Mouse (Mus musculus): ENCODE results near the gene Plekhh1.

Gene Plekhh1

GRCm38 (mm10) chr12:79028911-79029861 lies at the start of gene Plekhh1:
Gene Plekhh1 (plus strand): TSS chr12:79029163.
- TF ChIP-seq GATA4 (IDR thresholded peaks at IDR 0.05; ENCODE audit: insufficient replicate concordance, low read length): no peak

GRCm38 (mm10) chr12:78980683-78981091 lies 48.3 kb upstream of the Plekhh1 start:
- peak; percentile 57; the same call in 1 of the 2 replicates for TF ChIP-seq GATA4 (IDR thresholded peaks at IDR 0.05; ENCODE audit: insufficient replicate concordance, low read length)

DNA sequence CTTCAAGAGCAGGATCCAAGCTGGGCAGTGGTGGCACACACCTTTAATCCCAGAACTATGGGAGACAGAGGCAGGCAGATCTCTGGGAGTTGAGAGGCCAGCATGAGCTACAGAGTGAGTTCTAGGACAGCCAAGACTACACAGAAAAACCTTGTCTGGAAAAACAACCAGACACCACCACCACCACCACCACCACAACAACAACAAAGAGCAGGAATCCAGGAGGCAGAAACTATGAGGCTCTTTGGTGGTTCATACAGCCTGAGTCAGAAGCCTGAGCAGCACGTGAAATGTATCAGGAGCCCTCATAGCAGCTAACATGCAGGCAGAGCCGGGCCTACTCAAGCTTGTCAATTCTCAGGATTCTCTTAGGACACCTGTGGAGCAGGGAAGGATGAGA lies 47.8 kb upstream of the Plekhh1 start:
- TF ChIP-seq GATA4 (IDR thresholded peaks at IDR 0.05; ENCODE audit: insufficient replicate concordance, low read length): no peak

- no peak for TF ChIP-seq GATA4 (IDR thresholded peaks at IDR 0.05; ENCODE audit: insufficient replicate concordance, low read length)
Measured at GRCm38 (mm10) chr12:78981938-78982825, 46.8 kb upstream of the Plekhh1 start.

GRCm38 (mm10) chr12:78983296-78984034 lies 45.5 kb upstream of the Plekhh1 start:
- TF ChIP-seq GATA4 (IDR thresholded peaks at IDR 0.05; ENCODE audit: insufficient replicate concordance, low read length): no peak

DNA sequence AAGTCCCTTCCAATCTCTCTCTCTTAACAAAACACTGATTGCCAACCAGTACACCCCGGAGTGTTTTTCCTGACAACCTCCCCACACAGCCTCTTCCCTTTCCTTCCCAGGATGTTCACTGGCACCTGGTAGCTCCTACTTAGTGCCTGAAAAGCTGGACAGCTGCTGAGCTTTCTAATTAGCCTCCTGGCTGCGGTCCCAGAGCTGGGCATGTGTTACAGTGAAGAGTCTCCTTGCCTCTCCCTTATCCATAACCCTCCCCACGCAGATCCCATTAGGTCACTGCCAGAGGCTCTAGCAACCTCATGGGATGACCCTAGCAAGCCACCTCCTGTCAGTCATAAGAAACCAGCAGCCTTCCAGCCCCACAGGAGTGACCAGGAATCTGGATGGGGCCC lies 44.9 kb upstream of the Plekhh1 start:
- no peak for TF ChIP-seq GATA4 (IDR thresholded peaks at IDR 0.05; ENCODE audit: insufficient replicate concordance, low read length)

DNA sequence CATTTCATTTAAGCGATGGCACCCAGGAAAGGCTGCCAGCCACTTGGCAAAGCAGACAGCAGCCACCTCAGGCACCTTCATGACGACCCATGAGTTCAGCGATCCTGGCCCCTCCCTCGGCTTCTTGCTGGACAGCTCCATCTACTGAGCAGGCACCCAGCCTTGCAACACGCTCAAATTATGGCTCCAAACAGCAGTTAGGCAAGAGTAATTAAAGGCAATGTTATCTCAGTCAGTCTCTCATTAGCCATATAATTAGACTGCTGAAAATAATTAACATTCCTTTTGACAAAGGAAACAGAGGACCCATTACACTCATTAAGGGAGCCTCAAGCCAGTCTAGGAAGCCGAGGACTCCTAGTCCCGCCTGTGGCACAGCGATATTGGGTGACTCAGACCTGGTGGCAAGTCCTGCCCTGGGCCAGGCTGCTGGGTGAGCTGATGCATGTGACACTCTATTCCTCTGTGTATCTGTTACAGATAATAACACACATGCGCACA lies 41.3 kb upstream of the Plekhh1 start:
- no peak for TF ChIP-seq GATA4 (IDR thresholded peaks at IDR 0.05; ENCODE audit: insufficient replicate concordance, low read length)

DNA sequence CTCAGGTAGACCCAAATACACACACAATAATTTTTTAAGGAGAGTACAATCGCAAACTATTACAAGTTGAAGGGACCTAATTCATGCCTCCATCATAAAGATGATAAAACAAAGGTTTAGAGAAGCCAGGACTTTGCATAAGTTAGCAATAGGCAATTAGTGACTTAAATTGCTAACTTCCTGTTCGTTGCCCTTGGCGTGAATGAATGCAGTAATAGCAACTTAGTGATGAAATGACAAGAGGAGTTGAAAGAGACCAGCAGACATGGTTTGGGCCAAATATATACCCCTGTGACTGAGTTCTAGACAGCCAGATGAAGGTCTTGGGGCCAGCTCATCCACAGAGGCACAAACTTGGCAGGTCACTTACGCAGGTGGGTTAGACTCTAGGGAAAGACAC lies 32.7 kb upstream of the Plekhh1 start:
- no peak for TF ChIP-seq GATA4 (IDR thresholded peaks at IDR 0.05; ENCODE audit: insufficient replicate concordance, low read length)

GRCm38 (mm10) chr12:78996711-78997110 lies 32.3 kb upstream of the Plekhh1 start:
- TF ChIP-seq GATA4 (IDR thresholded peaks at IDR 0.05; ENCODE audit: insufficient replicate concordance, low read length): no peak

DNA sequence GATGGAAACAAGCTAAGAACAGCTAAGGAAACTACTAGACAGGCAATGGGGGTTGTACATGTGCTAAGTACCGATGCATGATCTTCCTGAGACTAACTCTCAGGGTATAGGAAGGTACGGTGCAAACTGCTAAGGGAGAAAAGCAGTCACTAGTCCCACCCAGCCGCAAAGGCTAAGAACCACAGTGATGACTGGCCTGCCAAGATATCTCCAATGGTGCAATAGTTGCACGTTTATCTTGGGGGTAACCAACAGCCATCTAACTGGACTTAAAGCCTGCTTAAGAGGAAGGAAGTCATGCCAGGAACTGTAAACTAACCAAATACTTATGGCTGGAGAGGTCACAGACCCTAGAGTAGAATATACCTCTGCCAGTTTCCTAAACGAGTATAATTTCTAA lies 26.6 kb upstream of the Plekhh1 start:
- no peak for TF ChIP-seq GATA4 (IDR thresholded peaks at IDR 0.05; ENCODE audit: insufficient replicate concordance, low read length)

GRCm38 (mm10) chr12:79002978-79003377 lies 26.0 kb upstream of the Plekhh1 start:
- TF ChIP-seq GATA4 (IDR thresholded peaks at IDR 0.05; ENCODE audit: insufficient replicate concordance, low read length): no peak

DNA sequence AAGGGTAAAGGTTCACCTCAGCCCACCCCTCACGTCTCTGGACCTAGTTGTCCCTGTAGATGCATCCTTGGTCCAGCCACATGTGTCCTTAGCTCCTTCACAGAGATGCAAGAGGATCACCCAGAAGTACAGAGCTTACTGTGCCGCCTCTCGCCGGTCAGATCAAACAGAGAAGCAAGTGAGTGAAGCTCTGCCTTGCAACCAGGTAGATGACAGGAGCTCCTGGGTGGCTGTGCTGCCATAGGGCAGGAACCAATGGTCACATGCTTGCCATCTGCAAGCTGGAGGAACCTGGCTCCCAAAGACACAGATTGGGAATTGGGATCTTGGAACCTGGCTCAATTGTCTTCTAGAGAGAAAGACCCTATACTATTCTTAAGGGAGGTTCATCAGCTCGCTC lies 23.5 kb upstream of the Plekhh1 start:
- no peak for TF ChIP-seq GATA4 (IDR thresholded peaks at IDR 0.05; ENCODE audit: insufficient replicate concordance, low read length)

- no peak for TF ChIP-seq GATA4 (IDR thresholded peaks at IDR 0.05; ENCODE audit: insufficient replicate concordance, low read length)
Measured at GRCm38 (mm10) chr12:79006076-79006475, 22.9 kb upstream of the Plekhh1 start.

GRCm38 (mm10) chr12:79006478-79007125 lies 22.4 kb upstream of the Plekhh1 start:
- TF ChIP-seq GATA4 (IDR thresholded peaks at IDR 0.05; ENCODE audit: insufficient replicate concordance, low read length): peak; percentile 49; the same call in 1 of the 2 replicates
